In genomic region chr10:54058657-54059056, GRCm38 (mm10) we compare ENCODE assay signal across 24 mouse cellular contexts. TPM values are rescaled to one million over a fixed set of nuclear protein-coding genes. Genes with fewer than 3 reads are reported as not detected.
DNase-seq lines count a peak whose midpoint lies in the region; ATAC-seq and TF ChIP-seq lines count a peak whose summit lies in the region.
"Had no signal": no experiment of that assay in that cellular context is flagged by ENCODE, and none has a peak within 500 bp of the region (broad histone marks: within the 10 kb centered on the region; RNA-seq: fewer than 3 reads in every experiment).

No protein-coding gene starts in this region.

- 38% methylated on average over 3 of the region's 3 CpGs for WGBS in heart, embryonic 11.5 days (ENCODE audit: insufficient replicate concordance)
- WGBS in heart, adult 2 months: 78% methylated on average over 3 of the region's 3 CpGs
- WGBS in hindbrain, embryonic 11.5 days: 66% methylated on average over 3 of the region's 3 CpGs
- WGBS in hindbrain, embryonic 12.5 days: 72% methylated on average over 3 of the region's 3 CpGs
- 92% methylated on average over 3 of the region's 3 CpGs for WGBS in midbrain, embryonic 12.5 days
- 89% methylated on average over 3 of the region's 3 CpGs for WGBS in midbrain, postnatal 0 days
- 81% methylated on average over 3 of the region's 3 CpGs for WGBS in liver, embryonic 15.5 days (ENCODE audit: insufficient replicate concordance)

- H3K4me2 ChIP-seq in heart, embryonic 11.5 days: peak overlapping the region; percentile 16; the same call in 1 of the 2 replicates
- H3K4me2 ChIP-seq in hindbrain, embryonic 11.5 days (replicated peaks; ENCODE audit: low read depth, low read length): no peak overlapping the region
- H3K4me2 ChIP-seq in hindbrain, embryonic 12.5 days (replicated peaks): no peak overlapping the region
- H3K4me2 ChIP-seq in midbrain, embryonic 12.5 days (replicated peaks): no peak overlapping the region
- no peak overlapping the region for H3K4me2 ChIP-seq in midbrain, postnatal 0 days (ENCODE audit: low read depth, low read length, poor library complexity, severe bottlenecking)
- no peak overlapping the region for H3K4me2 ChIP-seq in liver, embryonic 15.5 days
- H3K4me2 ChIP-seq: embryonic facial prominence, embryonic 12.5 days; lung, embryonic 15.5 days; midbrain, embryonic 15.5 days; neural tube, embryonic 12.5 days had no signal

- no peak for DNase-seq in heart, adult 2 months
- DNase-seq in hindbrain, embryonic 11.5 days (ENCODE audit: low spot score): no peak
- DNase-seq in midbrain, postnatal 0 days (ENCODE audit: low spot score): no peak
- DNase-seq: cerebellum, adult 11 months; cerebellum, adult 9-10 months; cerebellum, postnatal 36 days; gastrocnemius, postnatal 36 days; kidney, adult 9 months; layer of hippocampus, adult 9-11 months; right cerebral cortex, adult 18-20 months; thymus, adult 2 months; thymus, postnatal 36 days had no signal

- H3K79me2 ChIP-seq in heart, adult 2 months (replicated peaks; ENCODE audit: control insufficient read depth, insufficient read depth, low read length): 0 out of 2 replicates have a peak, but pooled peaks cover 2% of the 10 kb centered on the region

- ATAC-seq in heart, embryonic 11.5 days (replicated peaks; ENCODE audit: insufficient number of reproducible peaks, low FRiP score, low TSS enrichment): no peak
- ATAC-seq in hindbrain, embryonic 11.5 days (ENCODE audit: low FRiP score): peak; percentile 39; the same call in 1 of the 2 replicates
- no peak for ATAC-seq in hindbrain, embryonic 12.5 days (ENCODE audit: low FRiP score)
- 0 out of 2 replicates have a peak, but pooled peaks have one; percentile 9 for ATAC-seq in midbrain, embryonic 12.5 days (ENCODE audit: low FRiP score, low read depth)
- no peak for ATAC-seq in midbrain, postnatal 0 days (ENCODE audit: low FRiP score)
- ATAC-seq in liver, embryonic 15.5 days (ENCODE audit: insufficient read depth): no peak
- no peak for ATAC-seq in megakaryocyte, adult 5-6 weeks (ENCODE audit: poor library complexity, severe bottlenecking)
- ATAC-seq: forebrain, embryonic 14.5 days; midbrain, embryonic 15.5 days had no signal

- no peak for TF ChIP-seq EP300 in heart, adult 2 months (IDR thresholded peaks at IDR 0.05; ENCODE audit: insufficient read depth, low read depth, low read length)

- H3K4me3 ChIP-seq in heart, embryonic 11.5 days (ENCODE audit: low read depth, low read length): no peak overlapping the region
- H3K4me3 ChIP-seq in heart, adult 2 months: no peak overlapping the region
- no peak overlapping the region for H3K4me3 ChIP-seq in hindbrain, embryonic 11.5 days (ENCODE audit: low read depth, low read length)
- H3K4me3 ChIP-seq in hindbrain, embryonic 12.5 days: no peak overlapping the region
- H3K4me3 ChIP-seq in midbrain, embryonic 12.5 days: no peak overlapping the region
- no peak overlapping the region for H3K4me3 ChIP-seq in midbrain, postnatal 0 days (ENCODE audit: low read depth, low read length)
- no peak overlapping the region for H3K4me3 ChIP-seq in liver, embryonic 15.5 days (replicated peaks)
- H3K4me3 ChIP-seq: embryonic facial prominence, embryonic 12.5 days; lung, embryonic 15.5 days; midbrain, embryonic 15.5 days; myocyte; neural tube, embryonic 12.5 days had no signal

- H3K9me3 ChIP-seq in heart, embryonic 11.5 days (replicated peaks; ENCODE audit: control insufficient read depth, low read length): no peaks in the 10 kb centered on the region
- H3K9me3 ChIP-seq in hindbrain, embryonic 11.5 days (ENCODE audit: control insufficient read depth, low read length): no peaks in the 10 kb centered on the region
- no peaks in the 10 kb centered on the region for H3K9me3 ChIP-seq in hindbrain, embryonic 12.5 days (replicated peaks)
- H3K9me3 ChIP-seq in midbrain, embryonic 12.5 days: no peaks in the 10 kb centered on the region
- no peaks in the 10 kb centered on the region for H3K9me3 ChIP-seq in midbrain, postnatal 0 days (ENCODE audit: low read length)
- no peaks in the 10 kb centered on the region for H3K9me3 ChIP-seq in liver, embryonic 15.5 days (replicated peaks)
- H3K9me3 ChIP-seq: embryonic facial prominence, embryonic 12.5 days; lung, embryonic 15.5 days; midbrain, embryonic 15.5 days; neural tube, embryonic 12.5 days had no signal

- intact Hi-C loops in heart, adult 2 months (cut with DNase I): no loop called here

- no peak for TF ChIP-seq CTCF in heart, adult 2 months (IDR thresholded peaks at IDR 0.05)
- TF ChIP-seq CTCF in midbrain, postnatal 0 days (IDR thresholded peaks at IDR 0.05): no peak

- H3K27ac ChIP-seq in heart, embryonic 11.5 days (ENCODE audit: low read depth, low read length): peak overlapping the region; percentile 60
- H3K27ac ChIP-seq in heart, adult 2 months: no peak overlapping the region
- no peak overlapping the region for H3K27ac ChIP-seq in hindbrain, embryonic 11.5 days (ENCODE audit: low read depth, low read length)
- H3K27ac ChIP-seq in hindbrain, embryonic 12.5 days: no peak overlapping the region
- H3K27ac ChIP-seq in midbrain, embryonic 12.5 days (replicated peaks): no peak overlapping the region
- H3K27ac ChIP-seq in midbrain, postnatal 0 days (ENCODE audit: low read depth, low read length): no peak overlapping the region
- 0 out of 2 replicates have a peak overlapping the region, but pooled peaks have one; percentile 0 for H3K27ac ChIP-seq in liver, embryonic 15.5 days (replicated peaks)
- H3K27ac ChIP-seq: embryonic facial prominence, embryonic 12.5 days; liver, embryonic 14.5 days; lung, embryonic 15.5 days; midbrain, embryonic 15.5 days; neural tube, embryonic 12.5 days had no signal

- H3K9ac ChIP-seq in heart, embryonic 11.5 days (ENCODE audit: low read depth, low read length): no peak overlapping the region
- no peak overlapping the region for H3K9ac ChIP-seq in heart, adult 2 months (ENCODE audit: low read depth, low read length)
- no peak overlapping the region for H3K9ac ChIP-seq in hindbrain, embryonic 11.5 days (ENCODE audit: low read depth, low read length)
- H3K9ac ChIP-seq in hindbrain, embryonic 12.5 days: no peak overlapping the region
- no peak overlapping the region for H3K9ac ChIP-seq in midbrain, embryonic 12.5 days (replicated peaks)
- no peak overlapping the region for H3K9ac ChIP-seq in midbrain, postnatal 0 days (replicated peaks; ENCODE audit: low read length, poor library complexity, severe bottlenecking)
- H3K9ac ChIP-seq in liver, embryonic 15.5 days: no peak overlapping the region
- H3K9ac ChIP-seq: embryonic facial prominence, embryonic 12.5 days; liver, embryonic 14.5 days; lung, embryonic 15.5 days; midbrain, embryonic 15.5 days; neural tube, embryonic 12.5 days had no signal

- peaks cover 22% of the 10 kb centered on the region; the same call in 1 of the 2 replicates for H3K4me1 ChIP-seq in heart, embryonic 11.5 days (ENCODE audit: control insufficient read depth, insufficient read depth, low read length)
- H3K4me1 ChIP-seq in heart, adult 2 months (ENCODE audit: control insufficient read depth, insufficient read depth, low read length): peaks cover 5% of the 10 kb centered on the region
- H3K4me1 ChIP-seq in hindbrain, embryonic 11.5 days (replicated peaks; ENCODE audit: control insufficient read depth, insufficient read depth, low read length): no peaks in the 10 kb centered on the region
- peaks cover 4% of the 10 kb centered on the region for H3K4me1 ChIP-seq in hindbrain, embryonic 12.5 days
- no peaks in the 10 kb centered on the region for H3K4me1 ChIP-seq in midbrain, embryonic 12.5 days
- no peaks in the 10 kb centered on the region for H3K4me1 ChIP-seq in midbrain, postnatal 0 days (ENCODE audit: insufficient read depth, low read length)
- peaks cover 10% of the 10 kb centered on the region; the same call in 1 of the 2 replicates for H3K4me1 ChIP-seq in liver, embryonic 15.5 days (replicated peaks)
- H3K4me1 ChIP-seq: embryonic facial prominence, embryonic 12.5 days; lung, embryonic 15.5 days; midbrain, embryonic 15.5 days; neural tube, embryonic 12.5 days had no signal

- no peaks in the 10 kb centered on the region for H3K27me3 ChIP-seq in heart, embryonic 11.5 days (ENCODE audit: control insufficient read depth, insufficient read depth, low read length)
- H3K27me3 ChIP-seq in heart, adult 2 months (ENCODE audit: control insufficient read depth, insufficient read depth, low read length): no peaks in the 10 kb centered on the region; the same call in 1 of the 2 replicates
- no peaks in the 10 kb centered on the region for H3K27me3 ChIP-seq in hindbrain, embryonic 11.5 days (ENCODE audit: control insufficient read depth, insufficient read depth, low read length)
- H3K27me3 ChIP-seq in hindbrain, embryonic 12.5 days: no peaks in the 10 kb centered on the region
- no peaks in the 10 kb centered on the region; the same call in 1 of the 2 replicates for H3K27me3 ChIP-seq in midbrain, embryonic 12.5 days
- no peaks in the 10 kb centered on the region for H3K27me3 ChIP-seq in midbrain, postnatal 0 days (ENCODE audit: insufficient read depth, low read length)
- no peaks in the 10 kb centered on the region for H3K27me3 ChIP-seq in liver, embryonic 15.5 days
- H3K27me3 ChIP-seq: embryonic facial prominence, embryonic 12.5 days; lung, embryonic 15.5 days; midbrain, embryonic 15.5 days; neural tube, embryonic 12.5 days had no signal

- no peak for TF ChIP-seq POLR2A in heart, adult 2 months (IDR thresholded peaks at IDR 0.05; ENCODE audit: insufficient read depth, low read depth, low read length)

- no peaks in the 10 kb centered on the region for H3K36me3 ChIP-seq in heart, embryonic 11.5 days (ENCODE audit: control insufficient read depth, insufficient read depth, low read length)
- peaks cover 9% of the 10 kb centered on the region for H3K36me3 ChIP-seq in heart, adult 2 months (ENCODE audit: control insufficient read depth, insufficient read depth, low read length)
- no peaks in the 10 kb centered on the region for H3K36me3 ChIP-seq in hindbrain, embryonic 11.5 days (ENCODE audit: control insufficient read depth, insufficient read depth, low read length)
- no peaks in the 10 kb centered on the region for H3K36me3 ChIP-seq in hindbrain, embryonic 12.5 days
- no peaks in the 10 kb centered on the region for H3K36me3 ChIP-seq in midbrain, embryonic 12.5 days
- no peaks in the 10 kb centered on the region for H3K36me3 ChIP-seq in midbrain, postnatal 0 days (ENCODE audit: insufficient read depth, low read length)
- peaks cover 54% of the 10 kb centered on the region for H3K36me3 ChIP-seq in liver, embryonic 15.5 days (replicated peaks)
- H3K36me3 ChIP-seq: embryonic facial prominence, embryonic 12.5 days; lung, embryonic 15.5 days; midbrain, embryonic 15.5 days; neural tube, embryonic 12.5 days had no signal

RNA-seq across cellular contexts. Expression of gene Man1a, which starts 17.8 kb away (rescaled TPM):
- polyA plus RNA-seq in heart, embryonic 11.5 days (2014; fragmentation: Nextera tagmentation; extraction: Ambion mirVana): 8.5 and 8.8 TPM in 2 replicates
- 10 to 100 TPM; 40.1 to 43.2 TPM for total RNA-seq in heart, adult 2 months (2021)
- polyA plus RNA-seq in heart, adult 2 months (2012; rRNA removed): 6.9 and 14.6 TPM in 2 replicates
- polyA plus RNA-seq in hindbrain, embryonic 11.5 days (2014; fragmentation: Nextera tagmentation; extraction: Ambion mirVana): 3.0 and 3.3 TPM in 2 replicates
- polyA plus RNA-seq in hindbrain, embryonic 12.5 days (2016; fragmentation: Nextera tagmentation; extraction: Ambion mirVana): 5.3 and 6.4 TPM in 2 replicates
- polyA plus RNA-seq in midbrain, embryonic 12.5 days (2016; fragmentation: Nextera tagmentation; extraction: Ambion mirVana): 2.6 and 2.9 TPM in 2 replicates
- total RNA-seq in midbrain, postnatal 0 days (2014; rRNA removed): 19.3 and 25.1 TPM in 2 replicates
- 3.7 and 4.2 TPM in 2 replicates for polyA plus RNA-seq in midbrain, postnatal 0 days (2015; fragmentation: Nextera tagmentation; extraction: Ambion mirVana)
- polyA plus RNA-seq in liver, embryonic 15.5 days (2015; fragmentation: Nextera tagmentation; extraction: Ambion mirVana): 12.0 and 14.4 TPM in 2 replicates
- 60.6 and 67.8 TPM in 2 replicates for total RNA-seq in megakaryocyte, adult 5-6 weeks (2015)
- total RNA-seq in megakaryocyte, adult 5-6 weeks (2017): 49.5 and 51.2 TPM in 2 replicates

Comparison
In these comparisons a context has a peak if more than half of its experiments do, and no peak if none do; other contexts are left out.
1. ATAC-seq: peak in hindbrain, embryonic 11.5 days (single experiment) and midbrain, embryonic 12.5 days (single experiment); none in heart, embryonic 11.5 days (single experiment), hindbrain, embryonic 12.5 days (single experiment), midbrain, postnatal 0 days (single experiment), liver, embryonic 15.5 days (single experiment) and megakaryocyte, adult 5-6 weeks (single experiment).
2. H3K27ac ChIP-seq: peak in heart, embryonic 11.5 days (single experiment) and liver, embryonic 15.5 days (single experiment); none in heart, adult 2 months (single experiment), hindbrain, embryonic 11.5 days (single experiment), hindbrain, embryonic 12.5 days (single experiment), midbrain, embryonic 12.5 days (single experiment) and midbrain, postnatal 0 days (single experiment).